Mouse (Mus musculus) forebrain, embryonic 10.5 days (tissue): ENCODE data around the gene Ercc6. TPM values are rescaled to one million over a fixed set of nuclear protein-coding genes. Genes with fewer than 3 reads are reported as not detected.

Experiments used
- DNase-seq: peaks from one replicate; pipeline ENCODE4 v3.0.0-alpha.2; 2017; ENCODE audit warnings: low spot score; ENCODE audit errors: extremely low spot score
- H3K27ac ChIP-seq: fragments of 300-500 bp; sonication (generic); 2 replicates; pipeline ENCODE4 v1.5.1; 2016; ENCODE audit warnings: mild to moderate bottlenecking
- H3K27me3 ChIP-seq: fragments of 300-500 bp; sonication (generic); 2 replicates; pipeline ENCODE4 v1.6.1; 2016; ENCODE audit warnings: mild to moderate bottlenecking; ENCODE audit not compliant: poor library complexity, severe bottlenecking
- H3K36me3 ChIP-seq: fragments of 300-500 bp; sonication (generic); replicated peaks from 2 replicates; pipeline ENCODE4 v1.6.1; 2016; ENCODE audit warnings: mild to moderate bottlenecking, moderate library complexity
- H3K4me1 ChIP-seq: fragments of 300-500 bp; sonication (generic); 2 replicates; pipeline ENCODE4 v1.6.1; 2016
- H3K4me3 ChIP-seq: fragments of 300-500 bp; sonication (generic); 2 replicates; pipeline ENCODE4 v1.5.1; 2016; ENCODE audit warnings: mild to moderate bottlenecking, moderate library complexity
- H3K9me3 ChIP-seq: fragments of 300-500 bp; sonication (generic); 2 replicates; pipeline ENCODE4 v1.6.1; 2016; ENCODE audit warnings: mild to moderate bottlenecking, moderate library complexity
- WGBS: fragments of 180-500 bp; shearing (Covaris S2); methylation state at CpG from one replicate; pipeline ENCODE4 v1.1.7; 2016; 5-methylcytosine and 5-hydroxymethylcytosine counted together
- polyA plus RNA-seq: library from polyadenylated mRNA; unstranded; fragments of >200 nt; fragmentation: Nextera tagmentation; extraction: Ambion mirVana; gene quantifications from 2 replicates; pipeline ENCODE4 v1.2.1, GENCODE M21; 2016

The Ercc6 gene
- polyA plus RNA-seq: 28.9 TPM in 2 replicates

- peak within 1 kb of the TSS; percentile 92 for H3K27ac ChIP-seq
- under 1% methylated on average over 62 of the region's 62 CpGs for WGBS
- H3K36me3 ChIP-seq: peaks cover 26% of the 10 kb centered on the region
- peak within 1 kb of the TSS; percentile 80 for H3K4me3 ChIP-seq
- H3K27me3 ChIP-seq: 0 out of 2 replicates have a peak, but pooled peaks cover 14% of the 10 kb centered on the region
- DNase-seq: peak; percentile 93
- no peaks in the 10 kb centered on the region for H3K9me3 ChIP-seq
- H3K4me1 ChIP-seq: peaks cover 24% of the 10 kb centered on the region
These were observed at the start of gene Ercc6 for GRCm38 (mm10) chr14:32513336-32514032. Gene Ercc6 (plus strand): TSS chr14:32513521.

GRCm38 (mm10) chr14:32464601-32465505 lies 48.5 kb upstream of the Ercc6 start, which contains the start of gene Slc18a3:
Gene Slc18a3 (minus strand): TSS chr14:32464850.
- Histone ChIP-seq H3K27me3 (peaks cover 92% of the 10 kb centered on the region), H3K27ac (no peak within 1 kb of the TSS), H3K9me3 (no peaks in the 10 kb centered on the region), H3K36me3 (no peaks in the 10 kb centered on the region), H3K4me3 (peak within 1 kb of the TSS; percentile 46), H3K4me1 (peaks cover 40% of the 10 kb centered on the region)
- WGBS: under 1% methylated on average over 65 of the region's 70 CpGs
- DNase-seq: peak; percentile 28

GRCm38 (mm10) chr14:32465506-32465870 lies 47.8 kb upstream of the Ercc6 start:
- H3K36me3 ChIP-seq: no peaks in the 10 kb centered on the region
- WGBS: 2% methylated on average over 7 of the region's 11 CpGs
- no peaks in the 10 kb centered on the region for H3K9me3 ChIP-seq
- peaks cover 38% of the 10 kb centered on the region for H3K4me1 ChIP-seq
- H3K27me3 ChIP-seq: peaks cover 85% of the 10 kb centered on the region
- no peak for DNase-seq
- H3K27ac ChIP-seq: no peak overlapping the region
- H3K4me3 ChIP-seq: peak overlapping the region; percentile 46

- peak within 1 kb of the TSS; percentile 46 for H3K4me3 ChIP-seq
- H3K27me3 ChIP-seq: peaks cover 81% of the 10 kb centered on the region
- H3K36me3 ChIP-seq: no peaks in the 10 kb centered on the region
- H3K4me1 ChIP-seq: peaks cover 35% of the 10 kb centered on the region
- H3K9me3 ChIP-seq: no peaks in the 10 kb centered on the region
- DNase-seq: no peak
- WGBS: 16% methylated on average over 13 of the region's 13 CpGs
- H3K27ac ChIP-seq: no peak within 1 kb of the TSS
These were observed 47.4 kb upstream of the Ercc6 start, which contains the start of gene Chat for GRCm38 (mm10) chr14:32465889-32466288. Gene Chat (minus strand): TSS chr14:32465989.

GRCm38 (mm10) chr14:32467606-32468005 lies 45.7 kb upstream of the Ercc6 start:
- Histone ChIP-seq H3K9me3 (no peaks in the 10 kb centered on the region), H3K27me3 (peaks cover 64% of the 10 kb centered on the region), H3K4me3 (no peak overlapping the region), H3K4me1 (peaks cover 32% of the 10 kb centered on the region), H3K36me3 (no peaks in the 10 kb centered on the region), H3K27ac (no peak overlapping the region)
- peak; percentile 53 for DNase-seq
- 9% methylated on average over 5 of the region's 5 CpGs for WGBS

- no peaks in the 10 kb centered on the region for H3K4me1 ChIP-seq
- no peak overlapping the region for H3K4me3 ChIP-seq
- no peak overlapping the region for H3K27ac ChIP-seq
- H3K27me3 ChIP-seq: peaks cover 10% of the 10 kb centered on the region
- no peaks in the 10 kb centered on the region for H3K36me3 ChIP-seq
- 11% methylated on average over 4 of the region's 4 CpGs for WGBS
- no peaks in the 10 kb centered on the region for H3K9me3 ChIP-seq
- DNase-seq: peak; percentile 33
These were observed 40.3 kb upstream of the Ercc6 start for GRCm38 (mm10) chr14:32472996-32473395.

- H3K36me3 ChIP-seq: no peaks in the 10 kb centered on the region
- H3K27me3 ChIP-seq: no peaks in the 10 kb centered on the region
- H3K4me1 ChIP-seq: no peaks in the 10 kb centered on the region
- WGBS: 79% methylated on average over 6 of the region's 6 CpGs
- no peak overlapping the region for H3K4me3 ChIP-seq
- DNase-seq: no peak
- H3K27ac ChIP-seq: no peak overlapping the region
- no peaks in the 10 kb centered on the region for H3K9me3 ChIP-seq
These were observed 36.8 kb upstream of the Ercc6 start for GRCm38 (mm10) chr14:32476559-32476958.

- WGBS: 72% methylated on average over 1 of the region's 1 CpGs
- Histone ChIP-seq H3K9me3 (no peaks in the 10 kb centered on the region), H3K27ac (no peak overlapping the region), H3K27me3 (no peaks in the 10 kb centered on the region), H3K4me1 (no peaks in the 10 kb centered on the region), H3K4me3 (no peak overlapping the region), H3K36me3 (no peaks in the 10 kb centered on the region)
- no peak for DNase-seq
These were observed 35.7 kb upstream of the Ercc6 start for GRCm38 (mm10) chr14:32477581-32477980.

GRCm38 (mm10) chr14:32482061-32482460 lies 31.3 kb upstream of the Ercc6 start:
- 13% methylated on average over 3 of the region's 3 CpGs for WGBS
- peak; percentile 24 for DNase-seq
- H3K27me3 ChIP-seq: no peaks in the 10 kb centered on the region
- no peak overlapping the region for H3K4me3 ChIP-seq
- H3K27ac ChIP-seq: no peak overlapping the region
- no peaks in the 10 kb centered on the region for H3K9me3 ChIP-seq
- no peaks in the 10 kb centered on the region for H3K36me3 ChIP-seq
- H3K4me1 ChIP-seq: no peaks in the 10 kb centered on the region

- H3K36me3 ChIP-seq: no peaks in the 10 kb centered on the region
- WGBS: 22% methylated on average over 13 of the region's 13 CpGs
- H3K4me3 ChIP-seq: peak overlapping the region; percentile 0
- peaks cover 4% of the 10 kb centered on the region; the same call in 1 of the 2 replicates for H3K4me1 ChIP-seq
- DNase-seq: no peak
- no peak overlapping the region for H3K27ac ChIP-seq
- no peaks in the 10 kb centered on the region for H3K9me3 ChIP-seq
- H3K27me3 ChIP-seq: peaks cover 21% of the 10 kb centered on the region
These were observed 20.8 kb upstream of the Ercc6 start for GRCm38 (mm10) chr14:32492521-32492920.

GRCm38 (mm10) chr14:32496115-32496850 lies 17.0 kb upstream of the Ercc6 start:
- H3K27ac ChIP-seq: no peak overlapping the region
- 82% methylated on average over 8 of the region's 8 CpGs for WGBS
- DNase-seq: no peak
- no peaks in the 10 kb centered on the region for H3K9me3 ChIP-seq
- no peak overlapping the region for H3K4me3 ChIP-seq
- peaks cover 20% of the 10 kb centered on the region for H3K27me3 ChIP-seq
- H3K4me1 ChIP-seq: peaks cover 4% of the 10 kb centered on the region; the same call in 1 of the 2 replicates
- no peaks in the 10 kb centered on the region for H3K36me3 ChIP-seq

GRCm38 (mm10) chr14:32501303-32501702 lies 12.0 kb upstream of the Ercc6 start:
- Histone ChIP-seq H3K36me3 (no peaks in the 10 kb centered on the region), H3K9me3 (no peaks in the 10 kb centered on the region), H3K4me1 (no peaks in the 10 kb centered on the region), H3K27ac (no peak overlapping the region), H3K27me3 (no peaks in the 10 kb centered on the region), H3K4me3 (no peak overlapping the region)
- 81% methylated on average over 2 of the region's 2 CpGs for WGBS
- DNase-seq: no peak
